Mouse (Mus musculus): Measurements from ENCODE around the gene Haus6. TPM values are rescaled to one million over a fixed set of nuclear protein-coding genes. Genes with fewer than 3 reads are reported as not detected.
"Not testable (repeated sequence)": the region's sequence is repeated elsewhere in the genome, so short reads cannot be mapped to it uniquely, and the experiment has no call there.

The Haus6 gene
- polyA plus RNA-seq (2016; fragmentation: Nextera tagmentation; extraction: Ambion mirVana): 17.3 and 21.2 TPM in 2 replicates

- no peaks in the 10 kb centered on the region for H3K4me1 ChIP-seq
- under 1% methylated on average over 59 of the region's 59 CpGs for WGBS
- peak within 1 kb of the TSS; percentile 91 for H3K27ac ChIP-seq
- peaks cover 10% of the 10 kb centered on the region for H3K36me3 ChIP-seq
- peak within 1 kb of the TSS; percentile 97 for H3K4me3 ChIP-seq
- no peaks in the 10 kb centered on the region for H3K27me3 ChIP-seq (ENCODE audit: insufficient read depth, poor library complexity, severe bottlenecking)
- H3K9me3 ChIP-seq: no peaks in the 10 kb centered on the region
- DNase-seq (ENCODE audit: low spot score): peak; percentile 98
These were observed at the start of gene Haus6 for GRCm38 (mm10) chr4:86611524-86612288. Gene Haus6 (minus strand): TSS chr4:86612055.

DNA sequence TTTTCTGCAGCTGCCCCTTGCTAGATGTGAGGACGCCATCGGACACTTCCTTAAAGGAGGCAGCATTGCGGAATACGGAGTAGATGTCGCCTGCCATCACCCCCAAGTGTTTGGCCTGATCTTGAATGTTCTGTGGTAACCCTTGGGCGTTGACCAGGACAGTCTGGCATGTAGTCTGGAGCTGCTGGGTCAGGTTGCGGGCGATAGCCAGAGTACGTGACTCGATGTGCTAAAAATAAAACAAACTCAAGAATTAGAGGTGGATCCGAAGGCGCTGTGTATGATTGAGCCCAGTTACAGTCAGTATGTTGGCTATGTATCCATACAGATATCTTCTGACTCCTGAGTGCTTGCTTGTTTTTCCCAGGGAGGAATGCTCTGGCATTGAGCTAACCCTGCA lies 45.3 kb upstream of the Haus6 start:
- Histone ChIP-seq H3K27ac (no peak overlapping the region), H3K36me3 (peaks cover 66% of the 10 kb centered on the region), H3K4me1 (0 out of 2 replicates have a peak, but pooled peaks cover 3% of the 10 kb centered on the region), H3K9me3 (no peaks in the 10 kb centered on the region), H3K4me3 (no peak overlapping the region), H3K27me3 (ENCODE audit: insufficient read depth, poor library complexity, severe bottlenecking) (no peaks in the 10 kb centered on the region)
- 83% methylated on average over 12 of the region's 12 CpGs for whole genome bisulfite sequencing
- no peak for DNase-seq (ENCODE audit: low spot score)

DNA sequence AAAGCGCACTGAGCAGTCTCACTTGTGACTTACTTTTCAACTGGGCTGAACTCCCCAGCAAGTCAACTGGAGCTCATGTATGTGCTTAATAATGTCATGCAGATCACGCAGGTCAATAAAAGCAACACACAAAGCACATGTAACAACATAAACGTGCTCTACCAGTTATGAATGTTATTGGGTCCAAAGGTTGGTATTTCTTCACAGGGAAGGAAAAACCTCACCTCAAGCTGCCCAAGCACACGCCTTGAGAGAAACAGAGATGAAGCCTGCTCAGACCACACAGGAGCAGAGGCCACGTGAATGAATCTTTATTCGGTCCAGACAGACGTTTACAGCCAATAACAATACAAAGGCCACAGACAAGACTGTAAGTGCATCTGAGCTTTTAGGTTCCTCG lies 44.6 kb upstream of the Haus6 start:
- H3K27me3 ChIP-seq (ENCODE audit: insufficient read depth, poor library complexity, severe bottlenecking); H3K27ac ChIP-seq; H3K9me3 ChIP-seq; H3K4me1 ChIP-seq; H3K4me3 ChIP-seq: not testable (repeated sequence)
- WGBS: 90% methylated on average over 8 of the region's 8 CpGs
- peaks cover 59% of the 10 kb centered on the region for H3K36me3 ChIP-seq
- DNase-seq (ENCODE audit: low spot score): peak; percentile 55

DNA sequence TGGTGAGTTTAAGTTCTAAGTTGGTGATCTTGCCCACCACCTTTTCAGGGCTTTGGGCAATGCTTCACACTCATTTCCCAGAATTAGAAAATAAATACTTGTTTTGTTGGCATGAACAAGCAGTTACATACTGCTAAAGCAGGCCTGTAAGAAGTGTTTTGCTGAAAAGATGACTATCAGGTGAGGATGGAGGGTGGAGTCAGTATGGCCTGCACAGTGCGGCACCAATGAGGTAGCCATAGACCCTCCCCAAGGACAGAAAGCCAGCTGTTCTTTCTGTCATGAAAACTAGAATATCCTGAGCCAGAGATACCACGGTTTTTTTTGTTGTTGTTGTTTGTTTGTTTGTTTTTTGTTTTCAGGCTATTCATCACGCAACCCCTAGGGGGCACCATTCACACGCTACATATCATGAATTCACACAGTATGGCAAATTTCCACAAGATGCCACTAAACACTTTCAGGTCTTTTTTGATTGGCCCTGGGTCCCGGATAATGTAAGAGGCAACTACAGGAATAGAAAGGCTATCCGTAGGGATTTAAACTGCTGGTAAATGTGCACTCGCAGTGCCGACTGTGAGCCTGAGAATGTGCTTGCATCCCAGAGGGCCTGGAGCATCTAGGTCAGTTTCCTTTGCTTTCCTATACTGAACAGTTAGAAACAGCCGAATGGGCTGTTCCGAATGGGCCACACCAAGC lies 40.0 kb upstream of the Haus6 start:
- Histone ChIP-seq H3K4me1 (no peaks in the 10 kb centered on the region), H3K4me3 (no peak overlapping the region), H3K27me3 (ENCODE audit: insufficient read depth, poor library complexity, severe bottlenecking) (no peaks in the 10 kb centered on the region), H3K9me3 (no peaks in the 10 kb centered on the region), H3K27ac (no peak overlapping the region), H3K36me3 (peaks cover 15% of the 10 kb centered on the region)
- 69% methylated on average over 10 of the region's 10 CpGs for WGBS
- DNase-seq (ENCODE audit: low spot score): peak; percentile 68

DNA sequence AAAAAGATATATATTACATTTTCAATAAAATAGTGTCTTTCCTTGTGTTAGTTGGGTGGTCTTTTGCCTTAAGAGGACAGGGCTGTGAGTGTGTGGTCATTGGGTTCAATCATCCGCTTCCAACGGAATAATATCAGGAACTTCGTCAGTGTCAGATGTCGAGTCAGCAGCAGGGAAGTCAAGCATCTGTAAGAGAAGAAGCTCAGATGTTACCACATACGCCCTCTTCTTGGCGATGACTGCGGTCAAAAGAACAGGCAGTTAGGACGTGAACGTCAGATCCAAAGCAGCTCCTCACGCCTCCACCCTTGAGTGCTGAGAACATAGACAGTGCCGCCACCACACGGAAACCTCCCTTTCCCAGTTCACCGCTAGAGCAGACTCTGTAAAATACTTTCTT lies 36.5 kb upstream of the Haus6 start:
- WGBS: 88% methylated on average over 10 of the region's 13 CpGs
- not testable (repeated sequence) for DNase-seq (ENCODE audit: low spot score); H3K9me3 ChIP-seq; H3K4me3 ChIP-seq; H3K36me3 ChIP-seq; H3K27ac ChIP-seq; H3K4me1 ChIP-seq; H3K27me3 ChIP-seq (ENCODE audit: insufficient read depth, poor library complexity, severe bottlenecking)

DNA sequence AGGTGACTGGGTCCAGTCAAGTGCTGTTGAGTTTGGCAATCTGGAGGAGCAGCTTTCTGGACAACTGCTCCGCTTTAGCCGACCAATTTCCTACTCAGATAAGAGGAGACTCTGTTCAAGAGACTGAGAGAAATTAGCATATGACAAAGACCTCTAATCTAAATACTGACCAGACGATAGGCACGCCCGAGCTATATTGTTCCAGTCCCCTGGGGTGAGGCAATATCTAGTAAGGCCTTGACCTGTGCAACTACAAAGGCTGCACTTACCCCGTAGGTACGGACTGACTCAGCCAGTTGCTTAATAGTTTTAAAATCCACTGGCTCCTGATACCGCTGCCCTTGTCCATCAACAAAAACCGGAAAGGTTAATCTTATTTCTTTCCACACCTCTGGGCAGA lies 25.7 kb upstream of the Haus6 start:
- not testable (repeated sequence) for H3K27ac ChIP-seq; DNase-seq (ENCODE audit: low spot score); H3K9me3 ChIP-seq; H3K27me3 ChIP-seq (ENCODE audit: insufficient read depth, poor library complexity, severe bottlenecking); H3K4me3 ChIP-seq; H3K36me3 ChIP-seq; H3K4me1 ChIP-seq
- WGBS: 71% methylated on average over 9 of the region's 9 CpGs

GRCm38 (mm10) chr4:86634873-86635272 lies 23.0 kb upstream of the Haus6 start:
- not testable (repeated sequence) for H3K9me3 ChIP-seq; H3K4me1 ChIP-seq; H3K36me3 ChIP-seq; H3K27ac ChIP-seq; H3K4me3 ChIP-seq; H3K27me3 ChIP-seq (ENCODE audit: insufficient read depth, poor library complexity, severe bottlenecking); DNase-seq (ENCODE audit: low spot score)

DNA sequence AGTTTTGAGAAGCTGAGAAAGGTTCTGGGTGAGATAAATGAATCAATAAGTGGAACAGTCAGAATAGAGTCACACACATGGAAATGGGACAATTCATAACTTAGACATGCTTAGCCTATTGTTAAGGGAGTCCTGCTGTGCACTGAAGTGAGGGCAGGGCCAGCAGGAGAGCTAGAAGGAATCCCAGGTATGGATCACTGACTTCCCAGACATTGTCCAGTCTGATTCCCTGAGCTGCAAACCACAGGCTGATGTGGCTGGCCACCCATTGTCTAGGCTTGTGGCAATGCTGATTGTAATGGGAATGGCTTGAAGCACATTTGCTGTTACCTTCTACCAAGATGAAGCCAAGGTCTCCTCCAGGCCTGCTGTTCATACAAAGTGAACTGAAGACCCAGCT lies 22.5 kb upstream of the Haus6 start:
- H3K4me1 ChIP-seq; DNase-seq (ENCODE audit: low spot score); H3K27ac ChIP-seq; H3K4me3 ChIP-seq; H3K36me3 ChIP-seq; H3K9me3 ChIP-seq; H3K27me3 ChIP-seq (ENCODE audit: insufficient read depth, poor library complexity, severe bottlenecking): not testable (repeated sequence)

GRCm38 (mm10) chr4:86632556-86632955 lies 20.7 kb upstream of the Haus6 start:
- 69% methylated on average over 5 of the region's 5 CpGs for WGBS
- H3K9me3 ChIP-seq; DNase-seq (ENCODE audit: low spot score); H3K4me1 ChIP-seq; H3K27me3 ChIP-seq (ENCODE audit: insufficient read depth, poor library complexity, severe bottlenecking); H3K36me3 ChIP-seq; H3K4me3 ChIP-seq; H3K27ac ChIP-seq: not testable (repeated sequence)

GRCm38 (mm10) chr4:86631831-86632230 lies 20.0 kb upstream of the Haus6 start:
- DNase-seq (ENCODE audit: low spot score): no peak
- Histone ChIP-seq H3K27me3 (ENCODE audit: insufficient read depth, poor library complexity, severe bottlenecking) (no peaks in the 10 kb centered on the region), H3K9me3 (no peaks in the 10 kb centered on the region), H3K4me1 (no peaks in the 10 kb centered on the region), H3K27ac (no peak overlapping the region), H3K4me3 (no peak overlapping the region), H3K36me3 (no peaks in the 10 kb centered on the region)
- WGBS: 79% methylated on average over 4 of the region's 4 CpGs

- WGBS: 84% methylated on average over 7 of the region's 7 CpGs
- H3K36me3 ChIP-seq; H3K27me3 ChIP-seq (ENCODE audit: insufficient read depth, poor library complexity, severe bottlenecking); H3K4me3 ChIP-seq; H3K27ac ChIP-seq; H3K4me1 ChIP-seq; H3K9me3 ChIP-seq; DNase-seq (ENCODE audit: low spot score): not testable (repeated sequence)
These were observed 14.6 kb upstream of the Haus6 start for GRCm38 (mm10) chr4:86626496-86626895.

DNA sequence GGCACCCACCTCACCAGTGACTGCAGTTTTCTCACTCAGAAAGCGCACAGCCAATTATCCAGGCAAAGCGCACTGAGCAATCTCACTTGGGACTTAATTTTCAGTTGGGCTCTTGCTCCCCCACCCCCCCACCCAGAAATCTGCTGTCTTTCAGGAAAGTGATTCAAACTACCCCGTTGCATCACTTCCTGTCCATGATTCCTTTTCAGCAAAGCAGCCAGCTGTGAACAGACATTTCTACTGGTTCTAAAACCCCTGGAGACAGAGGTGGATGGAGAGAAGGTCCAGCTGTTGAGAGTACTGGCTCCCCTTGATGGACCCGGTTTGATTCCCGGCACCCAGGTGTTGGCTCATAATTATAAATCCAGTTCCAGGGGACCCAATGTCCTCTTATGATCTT lies 13.6 kb upstream of the Haus6 start:
- no peak overlapping the region for H3K4me3 ChIP-seq
- no peaks in the 10 kb centered on the region for H3K4me1 ChIP-seq
- DNase-seq (ENCODE audit: low spot score): no peak
- H3K36me3 ChIP-seq: no peaks in the 10 kb centered on the region
- H3K27ac ChIP-seq: no peak overlapping the region
- H3K27me3 ChIP-seq (ENCODE audit: insufficient read depth, poor library complexity, severe bottlenecking): no peaks in the 10 kb centered on the region
- WGBS: 80% methylated on average over 5 of the region's 5 CpGs
- no peaks in the 10 kb centered on the region for H3K9me3 ChIP-seq

- not testable (repeated sequence) for H3K27ac ChIP-seq; H3K36me3 ChIP-seq; H3K4me3 ChIP-seq; H3K4me1 ChIP-seq; H3K27me3 ChIP-seq (ENCODE audit: insufficient read depth, poor library complexity, severe bottlenecking); DNase-seq (ENCODE audit: low spot score); H3K9me3 ChIP-seq
- 80% methylated on average over 1 of the region's 1 CpGs for WGBS
These were observed 10.7 kb upstream of the Haus6 start for GRCm38 (mm10) chr4:86622532-86622931.

DNA sequence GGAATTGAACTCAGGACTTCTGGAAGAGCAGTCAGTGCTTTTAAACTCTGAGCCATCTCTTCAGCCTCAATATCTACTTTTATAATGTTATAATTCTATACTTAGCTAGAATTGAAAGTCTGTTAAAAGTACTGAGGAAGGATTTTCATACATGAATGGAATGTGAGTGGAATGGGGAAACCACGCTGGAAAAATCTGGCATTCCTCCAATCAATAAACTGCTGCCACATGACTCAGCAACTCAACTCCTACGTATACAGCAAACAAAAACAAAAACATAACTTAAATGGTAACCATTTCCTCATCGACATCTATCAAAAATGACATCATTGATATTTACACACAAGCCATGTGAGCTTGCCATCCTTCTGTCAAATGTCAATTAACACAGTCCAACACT lies 10.3 kb upstream of the Haus6 start:
- no peak overlapping the region for H3K4me3 ChIP-seq
- no peak overlapping the region for H3K27ac ChIP-seq
- no peaks in the 10 kb centered on the region for H3K36me3 ChIP-seq
- H3K27me3 ChIP-seq (ENCODE audit: insufficient read depth, poor library complexity, severe bottlenecking): no peaks in the 10 kb centered on the region
- 67% methylated on average over 3 of the region's 3 CpGs for WGBS
- no peaks in the 10 kb centered on the region for H3K9me3 ChIP-seq
- no peaks in the 10 kb centered on the region for H3K4me1 ChIP-seq
- no peak for DNase-seq (ENCODE audit: low spot score)

Data from heart, embryonic 10.5 days (tissue).